ENCODE assay signal across 20 mouse cellular contexts in genomic region chr2:44449471-44449870, GRCm38 (mm10).
"Had no signal": no experiment of that assay in that cellular context is flagged by ENCODE, and none has a peak within 500 bp of the region (broad histone marks: within the 10 kb centered on the region; RNA-seq: fewer than 3 reads in every experiment).

No protein-coding gene starts in this region.

- H3K27ac ChIP-seq: kidney, postnatal 0 days; layer of hippocampus, adult 2 months; limb, embryonic 10.5 days; limb, embryonic 13.5 days; liver, embryonic 12.5 days; liver, embryonic 15.5 days; neural tube, embryonic 13.5 days; stomach, embryonic 15.5 days had no signal

- H3K4me2 ChIP-seq: limb, embryonic 13.5 days; liver, embryonic 12.5 days; liver, embryonic 15.5 days; neural tube, embryonic 13.5 days; stomach, embryonic 15.5 days had no signal

- DNase-seq: kidney, adult 2 months; kidney, postnatal 25 days; layer of hippocampus, adult 9-11 months; liver; lung, adult 18-20 months; lung, postnatal 14 days; lung, postnatal 4 days; retina, postnatal 1 day; right cerebral cortex, postnatal 25 days; spleen, adult 18-20 months; thymus, postnatal 25 days had no signal

- ATAC-seq: liver, embryonic 12.5 days had no signal

- H3K27me3 ChIP-seq: limb, embryonic 13.5 days; liver, embryonic 12.5 days; liver, embryonic 15.5 days; neural tube, embryonic 13.5 days; stomach, embryonic 15.5 days had no signal

- H3K9me3 ChIP-seq: limb, embryonic 10.5 days; limb, embryonic 13.5 days; liver, embryonic 12.5 days; liver, embryonic 15.5 days; neural tube, embryonic 13.5 days; stomach, embryonic 15.5 days had no signal

- H3K4me1 ChIP-seq: limb, embryonic 10.5 days; limb, embryonic 13.5 days; liver, embryonic 12.5 days; liver, embryonic 15.5 days; neural tube, embryonic 13.5 days; stomach, embryonic 15.5 days had no signal

- H3K4me3 ChIP-seq: layer of hippocampus, adult 2 months; limb, embryonic 10.5 days; limb, embryonic 13.5 days; liver, embryonic 12.5 days; liver, embryonic 15.5 days; myocyte; neural tube, embryonic 13.5 days; stomach, embryonic 15.5 days had no signal

- H3K36me3 ChIP-seq: limb, embryonic 10.5 days; limb, embryonic 13.5 days; liver, embryonic 12.5 days; liver, embryonic 15.5 days; neural tube, embryonic 13.5 days; stomach, embryonic 15.5 days had no signal

- H3K9ac ChIP-seq: limb, embryonic 13.5 days; liver, embryonic 12.5 days; liver, embryonic 15.5 days; neural tube, embryonic 13.5 days; stomach, embryonic 15.5 days had no signal
